Mouse (Mus musculus): ENCODE measurements around the gene Nup35. TPM values are rescaled to one million over a fixed set of nuclear protein-coding genes. Genes with fewer than 3 reads are reported as not detected.

The Nup35 gene
- polyA plus RNA-seq (2017; shearing (Covaris generic)), result 10 to 100 TPM; 24.7 to 30.2 TPM

DNA sequence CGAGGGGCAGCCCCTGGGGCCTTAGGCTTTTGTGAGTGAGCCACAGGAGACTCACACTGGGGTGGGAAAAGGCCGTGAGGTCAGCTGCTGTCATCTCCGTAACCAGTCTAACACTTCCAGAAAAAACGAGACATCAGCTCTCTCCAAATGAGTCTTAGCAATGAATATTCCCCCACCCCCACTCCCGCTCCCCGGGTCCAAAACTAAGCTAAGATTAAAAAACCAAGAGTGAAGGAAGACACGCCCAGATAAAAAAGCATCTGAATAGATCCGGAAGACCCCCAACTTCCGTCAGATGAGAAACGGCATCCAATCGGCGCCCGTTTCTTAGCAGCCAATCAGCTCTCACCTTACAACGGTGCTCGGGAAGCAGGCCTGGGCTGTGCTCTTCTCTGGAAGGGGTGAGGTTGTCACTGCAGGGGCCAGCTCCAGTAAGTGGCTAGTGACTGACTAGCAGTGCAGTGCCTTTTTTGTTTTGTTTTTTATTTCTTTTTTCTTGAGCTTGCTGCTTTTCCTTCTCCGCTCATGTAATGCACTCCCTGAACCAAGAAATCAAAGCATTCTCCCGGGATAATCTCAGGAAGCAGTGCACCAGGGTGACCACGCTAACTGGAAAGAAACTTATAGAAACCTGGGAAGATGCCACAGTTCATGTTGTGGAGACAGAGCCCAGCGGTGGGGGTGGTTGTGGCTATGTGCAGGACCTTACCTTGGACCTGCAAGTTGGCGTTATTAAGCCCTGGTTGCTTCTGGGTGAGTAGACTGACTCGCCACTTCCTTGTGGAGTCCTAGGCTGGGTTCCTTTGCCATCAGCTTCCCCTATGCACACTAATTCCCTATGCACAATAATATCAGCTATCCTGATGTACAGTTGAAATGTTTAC lies at the start of gene Nup35, which contains the start of gene Dusp19:
Nup35 (plus strand) TSS at position 383 of the 884 bp plus-strand sequence.
Dusp19 (plus strand) TSS at position 192 of the 884 bp plus-strand sequence.
- ATAC-seq, result peak; percentile 99

DNA sequence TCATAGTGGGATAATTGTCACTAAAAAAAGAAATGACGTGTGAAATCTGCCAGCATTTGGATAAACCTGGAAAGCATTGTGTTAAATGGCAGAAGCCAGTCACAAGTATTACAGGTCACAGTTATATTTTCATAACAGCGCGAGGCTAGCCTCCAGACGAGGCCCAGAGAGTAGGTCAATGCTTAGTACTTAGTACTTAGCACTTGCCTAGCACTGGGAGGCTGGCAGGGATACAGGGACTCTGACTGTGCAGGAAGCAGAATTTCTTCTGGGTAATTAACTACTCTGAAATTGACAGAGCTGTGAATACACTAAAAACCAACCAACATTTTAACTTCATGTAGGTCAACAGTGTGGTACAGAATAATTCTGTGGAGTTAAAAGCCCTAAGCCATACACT lies 49.6 kb upstream of the Nup35 start:
- no peak for ATAC-seq

DNA sequence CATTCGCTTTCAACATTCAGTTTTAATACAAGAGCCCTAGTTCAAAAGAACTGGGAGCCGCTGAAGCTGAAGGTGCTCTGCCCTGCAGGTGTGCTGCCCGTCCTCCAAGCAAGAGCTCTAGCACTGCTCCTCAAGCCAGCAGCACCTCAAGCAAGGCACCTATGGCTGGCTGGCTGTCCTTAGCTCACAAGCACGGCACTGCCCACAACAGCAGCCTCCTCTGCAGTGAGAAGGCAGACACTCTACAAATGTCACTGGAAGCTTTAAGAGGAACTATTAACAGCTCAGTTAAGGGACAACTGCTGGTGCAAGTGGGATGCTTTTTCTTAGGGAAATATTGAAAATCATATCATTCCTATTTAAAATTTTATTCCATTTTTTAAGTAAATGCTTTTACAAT lies 46.4 kb upstream of the Nup35 start:
- ATAC-seq, result no peak

DNA sequence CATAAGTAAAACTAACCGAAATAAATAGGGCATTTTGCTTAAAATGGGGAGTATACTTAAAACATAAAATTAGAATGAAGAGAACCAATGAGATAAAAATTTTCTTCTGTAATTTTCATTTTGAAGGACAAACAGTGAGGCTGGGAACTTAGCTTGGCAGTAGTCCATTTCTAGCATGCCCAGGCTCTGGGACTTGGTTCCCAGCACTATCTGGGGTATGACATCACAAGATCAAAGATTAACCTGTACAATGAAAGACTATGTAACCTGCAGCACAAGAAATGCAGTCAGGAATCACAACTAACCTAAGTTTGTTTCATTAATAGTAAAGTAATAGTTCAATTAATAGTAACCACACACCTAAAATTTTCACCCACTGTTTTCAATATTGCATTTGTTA lies 39.8 kb upstream of the Nup35 start:
- no peak for ATAC-seq

DNA sequence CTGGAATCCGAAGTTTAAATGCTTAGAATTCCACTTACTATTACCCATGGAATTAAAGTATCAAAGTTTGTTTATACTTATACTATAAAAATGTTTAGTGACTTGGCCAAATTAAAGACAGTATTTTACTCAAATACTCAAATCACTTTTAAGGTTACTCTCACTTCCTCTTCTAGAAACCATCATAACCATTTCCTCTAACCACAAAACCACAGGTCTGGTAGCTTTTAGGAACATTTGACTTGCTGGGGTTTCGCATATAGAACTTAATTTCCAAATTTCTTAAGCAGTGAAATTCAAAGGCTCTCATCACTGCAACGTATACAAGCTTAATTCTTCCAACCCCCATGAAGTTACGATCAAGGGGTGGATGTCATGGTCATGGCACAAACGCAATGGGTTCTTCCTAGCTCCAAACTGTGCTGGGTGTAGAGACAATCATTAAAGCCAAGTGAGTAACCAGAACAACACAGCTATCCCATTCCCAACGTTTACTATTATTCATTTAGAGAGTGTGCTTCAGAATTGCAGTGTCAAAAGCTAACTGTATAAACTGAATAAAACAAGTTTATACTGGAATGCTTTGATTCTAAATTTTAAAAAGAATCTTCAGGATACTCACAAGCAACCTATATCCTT lies 37.7 kb upstream of the Nup35 start:
- peak; percentile 35 for ATAC-seq

GRCm38 (mm10) chr2:80580311-80580961 lies 36.6 kb upstream of the Nup35 start:
- peak; percentile 24 for ATAC-seq

DNA sequence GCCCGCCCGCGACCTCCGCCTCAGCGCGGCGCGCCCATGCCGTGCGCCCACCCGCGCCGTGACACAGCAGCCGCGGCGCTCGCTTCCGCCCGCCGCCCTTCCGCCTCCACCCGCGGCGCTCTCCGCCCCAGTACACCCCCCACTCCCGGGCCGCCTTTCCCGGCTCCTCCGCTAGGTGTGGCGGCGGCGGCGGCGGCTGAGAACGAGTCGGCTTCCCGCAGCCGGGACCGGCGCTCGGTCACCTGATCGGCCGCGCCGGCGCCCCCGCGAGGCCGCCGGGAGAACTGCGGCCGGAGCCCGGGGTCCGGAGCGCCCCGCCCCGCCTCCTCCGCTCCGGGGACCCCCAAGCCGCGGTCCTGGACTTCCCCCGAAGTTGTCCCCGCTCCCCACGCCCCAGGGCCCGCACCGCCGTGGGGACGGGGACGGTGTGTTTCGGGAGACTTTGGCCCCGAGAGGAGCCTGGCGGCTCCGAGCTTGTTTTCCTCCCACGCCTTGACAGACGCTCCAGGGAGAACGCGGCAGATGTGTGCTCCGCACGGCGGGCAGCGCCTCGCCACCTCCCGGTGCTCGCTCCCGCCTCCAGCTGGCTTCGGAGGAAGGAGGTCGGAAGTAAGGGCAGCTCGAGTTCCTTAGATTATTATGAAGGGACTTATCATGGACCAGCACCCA lies 35.9 kb upstream of the Nup35 start, which contains the start of gene Nckap1:
Nckap1 (minus strand) TSS at position 338 of the 669 bp plus-strand sequence.
- peak; percentile 79 for ATAC-seq

DNA sequence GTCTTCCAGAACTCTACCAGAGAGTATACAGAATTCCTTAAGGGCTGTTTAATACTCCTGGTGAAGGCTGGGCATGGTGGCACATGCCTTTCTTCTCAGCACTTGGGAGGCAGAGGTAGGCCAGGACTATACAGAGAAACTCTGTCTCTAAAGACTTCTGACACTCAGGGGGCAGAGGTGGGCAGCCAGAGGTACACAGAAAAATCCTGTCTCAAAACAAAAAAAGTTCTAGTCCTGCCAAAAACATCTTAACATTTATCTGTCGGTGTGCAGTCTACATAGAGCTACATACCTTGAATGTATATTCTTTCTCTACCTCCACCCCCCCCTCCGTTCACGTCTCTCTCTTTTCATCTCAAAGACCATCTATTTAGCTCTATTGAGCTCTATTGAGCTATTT lies 34.7 kb upstream of the Nup35 start:
- no peak for ATAC-seq

DNA sequence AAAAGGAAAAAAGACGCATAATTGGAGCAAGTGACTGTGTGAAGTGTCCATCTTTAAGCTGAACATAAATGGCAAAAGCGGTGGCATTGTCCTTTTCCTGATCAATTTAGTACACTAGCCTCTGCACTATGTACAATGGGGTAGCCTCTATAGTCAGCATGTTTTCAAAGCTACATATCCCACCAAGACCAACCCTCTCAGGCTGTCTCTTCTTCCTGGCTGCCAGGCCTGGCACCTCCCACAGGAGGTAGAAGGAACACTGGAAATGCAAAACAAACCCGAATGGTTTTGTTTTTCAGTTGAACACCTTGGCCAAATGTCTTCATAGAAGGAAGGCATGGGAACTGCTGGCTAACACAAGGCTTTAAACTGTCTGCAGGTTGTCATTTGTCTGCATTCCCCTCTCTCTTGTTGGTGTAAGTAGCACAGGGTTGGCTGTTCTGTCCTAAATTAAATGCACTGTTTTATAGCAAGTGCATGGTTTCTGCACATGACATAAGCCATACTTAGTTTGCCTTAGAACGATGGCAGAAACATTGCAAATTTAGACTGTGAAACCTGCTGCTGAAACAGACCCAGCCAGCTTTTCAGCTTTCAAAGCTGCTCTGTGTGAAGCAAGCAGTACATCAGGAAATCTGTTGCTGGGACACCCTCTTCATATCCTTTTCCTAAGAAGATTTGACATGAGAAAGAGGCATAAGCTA lies 22.7 kb upstream of the Nup35 start:
- no peak for ATAC-seq

GRCm38 (mm10) chr2:80596960-80597359 lies 20.1 kb upstream of the Nup35 start:
- ATAC-seq, result no peak

- no peak for ATAC-seq
Measured at GRCm38 (mm10) chr2:80599850-80600249, 17.2 kb upstream of the Nup35 start.

GRCm38 (mm10) chr2:80600611-80601010 lies 16.4 kb upstream of the Nup35 start:
- ATAC-seq, result no peak

DNA sequence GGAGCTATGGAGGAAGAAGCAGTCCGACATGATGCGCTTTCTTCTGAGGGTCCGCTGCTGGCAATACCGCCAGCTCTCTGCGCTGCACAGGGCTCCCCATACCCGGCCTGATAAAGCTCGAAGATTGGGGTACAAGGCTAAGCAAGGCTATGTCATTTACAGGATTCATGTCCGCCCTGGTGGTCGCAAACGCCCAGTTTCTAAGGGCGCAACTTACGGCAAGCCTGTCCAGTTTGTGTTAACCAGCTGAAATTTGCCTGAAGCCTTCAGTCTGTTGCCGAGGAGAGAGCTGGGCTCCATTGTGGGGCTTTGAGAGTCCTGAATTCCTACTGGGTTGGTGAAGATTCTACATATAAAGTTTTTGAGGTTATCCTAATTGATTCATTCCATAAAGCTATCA lies 14.3 kb upstream of the Nup35 start:
- ATAC-seq, result no peak

- ATAC-seq, result no peak
Measured at GRCm38 (mm10) chr2:80603771-80604426, 13.1 kb upstream of the Nup35 start.

DNA sequence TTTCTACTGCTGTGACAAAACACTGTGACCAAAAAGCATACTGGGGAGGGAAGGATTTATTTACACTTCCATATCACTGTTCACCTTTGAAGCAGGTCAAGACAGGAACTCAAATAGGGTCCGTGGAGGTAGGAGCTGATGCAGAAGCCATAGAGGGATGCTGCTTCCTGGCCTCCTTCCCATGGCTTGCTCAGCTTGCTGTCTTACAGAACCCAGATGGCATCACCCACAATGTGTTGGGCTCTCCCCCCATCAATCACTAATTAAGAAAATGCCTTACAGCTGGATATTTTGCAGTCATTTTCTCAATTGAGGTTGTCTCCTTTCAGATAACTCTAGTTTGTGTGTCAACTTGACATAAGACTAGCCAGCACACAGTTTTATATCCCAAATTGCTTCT lies 4.8 kb upstream of the Nup35 start:
- no peak for ATAC-seq

DNA sequence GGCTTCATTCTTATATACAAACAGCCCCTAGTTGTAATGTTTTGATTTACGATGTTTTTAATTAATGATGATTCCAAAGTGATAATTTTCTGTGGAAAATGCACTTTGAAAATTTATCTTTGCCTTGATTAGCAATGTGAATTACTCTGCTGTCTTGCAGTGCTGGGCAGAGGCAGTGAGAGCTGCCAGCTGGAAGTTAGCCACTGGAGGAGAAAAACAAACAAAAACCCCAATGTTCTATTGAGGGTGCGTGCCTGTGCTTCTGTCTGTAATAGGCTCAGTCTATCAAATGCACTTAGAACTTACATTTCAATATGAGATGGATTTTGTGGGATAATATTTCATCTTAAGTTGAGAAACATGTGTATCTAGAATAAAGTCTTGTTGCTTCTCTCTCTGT lies 4.2 kb upstream of the Nup35 start:
- ATAC-seq, result no peak

DNA sequence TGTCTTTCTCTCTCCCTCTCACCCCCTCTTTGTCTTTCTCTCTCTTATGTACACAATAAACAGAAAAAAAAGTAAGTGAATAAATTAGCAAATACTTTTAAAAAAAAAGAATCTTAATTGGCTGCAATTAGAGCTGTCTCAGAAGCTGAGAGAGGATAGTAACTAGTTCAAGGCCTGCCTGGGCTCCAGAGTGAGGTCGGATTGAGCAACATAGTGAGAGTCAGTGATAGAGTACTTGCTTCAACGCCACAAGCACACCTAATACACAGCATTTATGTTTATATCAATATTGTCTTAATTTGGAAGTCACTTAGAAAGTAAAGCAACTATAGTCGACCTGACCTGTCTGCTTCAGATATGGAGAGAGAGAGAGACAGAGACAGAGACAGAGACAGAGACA lies 2.0 kb downstream of the Nup35 start:
- ATAC-seq, result no peak

DNA sequence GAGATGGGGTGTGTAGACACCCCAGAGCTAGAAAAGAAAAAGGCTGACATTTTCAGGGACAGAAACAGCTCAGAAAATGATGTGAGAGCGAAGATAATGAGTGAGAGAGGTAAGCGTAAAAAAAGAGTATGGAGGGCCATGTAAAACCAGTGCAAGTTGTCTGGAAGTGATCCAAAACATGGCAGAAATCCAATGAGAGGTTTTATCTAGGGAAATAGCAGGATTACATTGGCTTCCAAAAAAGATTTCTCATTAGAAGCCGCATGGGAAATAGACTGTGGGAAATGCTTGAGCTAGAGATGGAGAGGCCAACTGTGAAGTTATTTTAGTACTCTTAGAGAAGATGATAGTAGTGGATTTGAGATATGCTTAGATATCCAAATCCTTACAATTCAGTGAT lies 4.9 kb downstream of the Nup35 start:
- no peak for ATAC-seq

DNA sequence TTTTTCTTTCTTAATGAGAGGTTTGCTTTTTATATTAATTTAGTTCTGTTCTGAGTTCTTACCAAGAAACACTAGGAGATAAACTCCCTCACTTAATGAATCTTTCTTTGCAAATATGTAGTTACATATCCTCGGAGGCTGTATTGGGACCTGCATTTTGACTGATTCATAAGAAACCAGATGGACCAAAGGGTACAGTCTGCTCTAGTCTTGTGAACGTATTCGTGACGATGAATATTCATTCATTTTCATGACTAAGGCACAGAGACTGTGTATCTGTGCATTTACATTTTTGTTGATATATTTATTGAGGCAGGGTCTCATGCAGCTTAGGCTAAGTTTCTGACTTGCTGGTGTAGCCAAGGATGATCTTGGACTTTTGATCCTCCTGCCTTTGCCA lies 7.5 kb downstream of the Nup35 start:
- no peak for ATAC-seq

GRCm38 (mm10) chr2:80632336-80633026 lies 15.4 kb downstream of the Nup35 start:
- no peak for ATAC-seq
